Mouse (Mus musculus): ENCODE results near the gene Lpp.
A peak's percentile ranks its signal among the peaks of the same experiment; 100 is the strongest.

The Lpp gene

DNA sequence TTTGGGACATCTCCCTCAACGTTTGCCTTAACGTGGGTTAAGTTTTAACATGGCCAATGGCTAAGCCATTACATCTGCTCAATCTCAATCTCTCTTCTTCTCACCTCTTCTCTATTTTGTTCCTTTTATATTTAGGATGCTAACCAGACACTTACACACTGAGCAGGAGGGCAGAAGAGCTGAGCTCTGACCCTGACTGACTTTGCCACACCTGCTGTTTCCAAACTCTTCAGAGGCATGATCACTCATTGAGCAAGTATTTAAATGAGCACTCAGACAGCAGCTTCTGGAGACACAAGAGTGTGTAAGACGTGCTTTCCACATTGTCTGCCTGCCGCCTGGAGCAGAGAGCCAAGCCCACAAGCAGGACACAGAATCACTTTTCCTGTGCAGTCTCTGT, 77.7 kb downstream of the Lpp start:
- no peak for DNase-seq (ENCODE audit: low read depth)

DNA sequence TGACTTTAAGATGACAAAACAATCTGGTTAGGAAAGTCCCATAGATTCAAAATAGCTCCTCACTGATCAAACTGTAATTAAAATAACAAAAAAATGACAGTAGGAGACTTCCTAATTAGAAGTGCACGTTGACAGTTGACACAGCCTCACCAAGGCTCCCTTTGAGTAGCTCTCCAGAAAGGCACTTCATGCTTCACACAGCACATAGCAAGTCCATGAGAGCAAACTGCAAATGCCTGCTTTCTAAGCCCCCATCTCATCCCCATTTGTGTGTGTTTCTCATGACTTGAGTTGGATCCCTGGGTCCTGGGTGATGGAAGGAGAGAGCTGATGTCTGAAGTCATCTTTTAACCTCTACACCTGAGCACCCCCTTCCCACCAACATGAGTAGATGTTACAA, 78.5 kb downstream of the Lpp start:
- DNase-seq (ENCODE audit: low read depth) = no peak

DNA sequence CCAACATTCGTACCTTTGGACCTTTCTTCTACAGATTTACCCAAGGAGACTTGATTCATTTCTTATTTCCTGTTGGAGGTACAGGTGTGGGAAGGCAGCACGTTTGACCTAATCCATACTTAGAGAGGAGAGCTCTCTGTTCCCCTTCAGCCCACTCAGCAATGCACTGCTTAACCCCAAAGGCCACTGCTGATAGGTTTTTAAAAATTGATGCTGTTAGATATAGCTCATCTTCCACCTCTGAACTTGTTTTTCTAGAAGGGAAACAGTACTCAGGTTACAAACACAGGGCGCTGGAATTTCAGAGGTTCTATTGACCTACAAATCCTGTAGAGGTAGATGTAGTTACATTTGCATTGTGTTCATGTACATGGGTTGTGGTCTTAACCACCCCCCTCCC, 80.7 kb downstream of the Lpp start:
- DNase-seq (ENCODE audit: low read depth) = no peak

DNA sequence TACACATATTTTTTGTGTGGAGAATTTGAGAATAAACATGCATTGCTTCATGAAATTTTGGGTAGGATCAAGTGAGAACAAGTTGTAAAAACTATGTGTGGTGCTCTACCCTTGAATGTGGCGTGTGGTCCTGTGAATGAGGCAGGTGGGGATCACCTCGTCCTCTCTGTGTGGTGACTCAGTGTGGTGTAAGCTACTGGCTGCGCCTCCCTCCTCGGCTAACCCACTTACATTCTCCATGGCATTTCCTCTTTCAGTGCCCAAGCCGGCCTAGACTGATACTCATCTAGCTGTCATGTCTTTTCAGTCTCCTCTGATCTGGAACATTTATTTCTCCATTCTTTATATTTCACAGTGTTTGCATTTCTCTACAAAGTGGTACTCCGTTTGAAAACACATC, 81.5 kb downstream of the Lpp start:
- no peak for DNase-seq (ENCODE audit: low read depth)

DNA sequence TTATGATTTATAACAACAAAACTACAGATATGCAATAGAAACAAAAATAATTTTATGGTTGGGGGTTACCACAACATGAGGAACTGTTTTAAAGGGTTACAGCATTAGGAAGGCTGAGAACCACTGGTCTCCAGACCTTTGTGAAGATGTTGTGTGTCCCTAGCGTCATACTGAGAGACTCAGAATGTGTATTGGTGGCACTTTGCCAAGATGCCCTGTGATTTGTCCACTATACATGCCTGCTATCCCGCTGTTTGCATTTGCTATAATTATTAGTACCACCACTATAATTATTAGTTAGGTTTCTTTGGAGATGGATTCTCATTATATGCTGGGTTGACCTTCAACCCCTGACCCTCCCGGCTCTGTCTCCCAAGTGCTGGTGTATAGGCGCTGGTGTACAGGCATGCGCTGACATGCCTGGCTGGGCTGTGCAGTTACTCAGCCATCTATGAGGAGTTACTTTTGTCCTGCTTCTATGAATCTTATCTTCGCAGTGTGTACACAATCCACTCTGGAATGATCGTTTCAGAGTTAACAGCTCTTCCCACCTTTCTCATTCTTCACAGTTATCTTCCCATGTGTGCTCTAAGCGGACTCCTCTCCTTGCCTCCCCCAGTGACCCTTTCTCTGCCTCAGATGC, 82.1 kb downstream of the Lpp start:
- no peak for DNase-seq (ENCODE audit: low read depth)

DNA sequence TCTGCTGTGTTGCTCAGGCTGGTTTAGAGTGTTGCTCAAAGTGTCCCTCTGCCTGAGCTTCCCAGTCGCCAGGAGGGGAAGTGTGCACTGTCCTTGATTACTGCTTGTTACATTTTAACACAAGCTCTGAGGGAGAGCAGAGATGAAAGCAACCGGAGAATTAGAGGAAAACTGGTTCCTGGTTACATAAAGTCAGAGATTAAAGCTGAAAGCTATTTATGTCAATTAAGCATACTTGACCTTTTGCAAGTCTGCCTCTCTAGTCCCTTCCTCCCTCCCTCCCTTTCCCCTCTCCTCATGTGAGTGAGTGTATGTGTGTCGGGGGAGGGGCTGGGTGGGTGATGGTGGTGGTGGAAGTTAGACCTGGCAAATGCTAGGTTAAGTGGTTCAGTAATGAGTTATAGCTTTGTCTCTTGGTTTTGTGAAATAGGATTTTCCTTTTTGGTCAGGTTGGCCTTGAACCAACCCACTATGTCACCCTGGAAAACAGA, 83.6 kb downstream of the Lpp start:
- no peak for DNase-seq (ENCODE audit: low read depth)

DNA sequence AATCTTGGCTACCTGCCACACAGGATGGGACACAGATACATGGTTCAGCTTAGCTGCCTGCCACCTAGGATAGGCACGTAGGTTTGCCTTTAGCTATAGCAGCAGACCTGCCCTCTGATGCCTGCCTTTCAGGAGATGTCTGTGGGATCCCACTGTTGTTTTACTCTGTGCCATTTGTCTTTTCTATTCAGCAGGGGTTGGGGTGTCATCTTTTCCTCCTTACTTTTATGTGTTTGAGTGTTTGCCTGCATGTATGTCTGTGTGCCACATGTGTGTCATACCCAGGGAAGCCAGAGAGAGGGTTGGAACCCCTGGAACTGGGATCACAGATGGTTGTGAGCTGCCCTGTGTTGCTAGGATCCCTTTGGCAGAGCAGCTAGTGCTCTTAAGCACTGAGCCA, 84.7 kb downstream of the Lpp start:
- no peak for DNase-seq (ENCODE audit: low read depth)

DNA sequence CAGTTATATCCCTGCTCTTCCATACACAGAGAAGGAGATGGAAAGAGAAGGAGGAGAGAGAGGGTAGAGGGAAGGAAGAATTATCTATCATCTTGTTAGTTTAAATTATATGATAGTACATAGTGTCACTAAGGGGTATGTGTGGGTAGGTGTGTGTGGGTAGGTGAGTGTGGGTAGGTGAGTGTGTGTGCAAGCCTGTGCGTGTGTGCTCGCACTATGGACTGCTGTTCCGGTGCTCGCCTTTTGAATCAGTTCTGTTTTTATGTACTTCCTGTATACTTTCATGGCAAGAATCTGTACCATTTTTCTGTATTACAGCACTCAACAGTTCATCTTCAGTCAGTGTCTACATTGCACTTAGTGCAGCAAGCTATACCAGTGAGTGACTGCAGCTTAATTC, 85.5 kb downstream of the Lpp start:
- no peak for DNase-seq (ENCODE audit: low read depth)

DNA sequence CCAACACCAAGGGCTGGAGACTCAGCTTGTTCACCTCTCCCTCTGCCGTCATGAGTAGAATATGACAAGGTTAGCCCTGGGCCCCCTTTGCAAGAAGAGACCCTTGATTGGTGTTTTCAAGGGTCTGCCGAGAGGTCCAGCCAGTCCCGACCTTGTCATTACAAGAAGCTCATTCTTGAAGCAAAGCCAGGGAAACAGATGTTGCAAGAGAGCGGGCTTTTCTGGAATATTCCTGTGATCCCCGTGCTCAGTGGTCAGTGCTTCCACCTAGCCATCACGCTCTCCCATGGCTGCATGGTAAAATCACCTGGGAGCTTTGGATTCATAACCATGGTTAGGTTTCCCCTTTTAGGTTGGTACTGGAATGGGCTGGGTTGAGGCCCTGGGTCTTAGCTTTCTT, 89.3 kb downstream of the Lpp start:
- DNase-seq (ENCODE audit: low read depth) = no peak

DNA sequence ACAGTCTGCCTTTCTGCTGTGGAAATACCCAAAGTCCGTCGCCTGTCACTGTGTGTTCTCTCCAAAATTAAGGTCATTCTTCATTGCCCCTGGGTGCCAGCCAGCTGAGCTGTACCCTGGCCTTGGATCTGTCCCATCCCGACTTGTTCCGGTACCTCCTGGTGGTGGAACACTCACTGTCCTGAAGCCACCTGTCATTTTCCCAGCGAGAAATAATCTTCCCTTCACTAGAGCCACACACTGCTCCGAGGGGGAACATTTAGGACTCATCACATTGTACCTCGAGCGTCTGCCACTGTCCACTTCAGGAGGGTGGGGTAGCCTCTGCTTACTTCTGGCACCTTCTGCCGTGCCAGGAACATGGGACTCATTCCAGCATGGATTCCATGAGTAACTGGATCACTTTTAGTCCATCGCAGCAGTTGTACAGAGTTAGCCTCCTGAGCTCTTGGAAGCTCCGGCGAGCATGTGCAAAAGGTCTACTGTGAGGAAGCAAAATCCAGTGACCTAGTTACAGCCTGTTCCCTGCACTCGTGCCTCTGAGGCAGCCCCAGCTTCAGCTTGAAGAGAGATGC, 90.3 kb downstream of the Lpp start:
- DNase-seq (ENCODE audit: low read depth) = no peak

DNA sequence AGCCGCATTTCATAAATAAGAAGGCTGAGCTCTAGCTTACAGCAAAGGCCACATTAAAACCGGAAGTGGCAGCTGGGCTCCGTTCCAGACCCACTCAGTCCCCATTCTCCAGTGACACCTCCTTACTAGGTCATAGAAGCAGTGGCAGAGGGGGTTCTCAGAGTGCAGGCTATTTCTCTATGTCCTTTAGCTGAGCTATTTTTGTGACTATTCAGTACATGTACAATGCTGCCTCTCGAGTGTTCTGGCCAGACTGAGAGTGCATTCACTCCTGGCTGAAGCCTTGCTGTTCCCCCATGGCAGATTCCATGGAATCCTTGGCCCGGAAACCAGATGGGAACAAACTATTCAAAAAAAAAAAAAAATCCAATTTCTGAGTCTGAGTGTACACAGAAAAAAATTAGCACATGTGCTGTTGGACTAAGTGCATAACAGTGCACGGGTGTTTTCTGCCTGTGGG, 94.5 kb downstream of the Lpp start:
- peak; percentile 68 for DNase-seq (ENCODE audit: low read depth)

DNA sequence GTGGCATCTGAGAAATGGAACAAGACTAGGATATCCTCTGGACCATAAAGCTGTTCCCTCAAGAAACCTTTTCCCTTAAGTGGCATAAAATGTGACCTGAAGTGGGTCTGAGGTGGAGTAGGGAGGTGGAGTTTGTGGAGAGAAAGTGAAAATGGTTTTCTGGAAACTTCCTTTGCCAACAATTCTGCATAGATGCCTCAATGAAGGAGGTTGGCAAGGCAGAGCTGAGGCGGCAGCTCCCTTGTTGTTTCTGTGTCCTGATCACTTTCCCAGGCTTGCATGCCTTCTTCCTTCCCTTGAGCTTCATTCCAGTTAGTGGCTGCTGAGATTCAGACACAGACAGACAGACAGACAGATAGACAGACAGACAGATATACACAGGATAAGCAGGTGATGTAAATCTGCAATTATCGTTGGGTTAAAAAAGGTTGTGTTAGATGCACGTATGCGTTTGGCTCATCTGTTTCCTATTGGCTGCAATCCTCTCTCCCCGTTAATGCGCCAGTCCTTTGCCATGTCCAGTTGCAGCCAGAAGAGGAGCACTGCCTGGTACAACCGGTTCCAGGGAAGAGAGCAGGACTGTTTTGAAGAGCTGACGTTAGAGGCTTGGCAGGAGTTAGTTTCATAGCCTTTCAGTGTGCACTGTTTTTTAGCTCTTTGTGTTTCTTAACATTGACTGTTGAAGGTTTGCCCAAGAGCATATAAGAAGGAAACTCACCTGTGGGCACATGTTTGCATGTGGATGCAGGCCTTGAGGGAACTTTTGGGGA, 96.4 kb downstream of the Lpp start:
- peak; percentile 40 for DNase-seq (ENCODE audit: low read depth)

DNA sequence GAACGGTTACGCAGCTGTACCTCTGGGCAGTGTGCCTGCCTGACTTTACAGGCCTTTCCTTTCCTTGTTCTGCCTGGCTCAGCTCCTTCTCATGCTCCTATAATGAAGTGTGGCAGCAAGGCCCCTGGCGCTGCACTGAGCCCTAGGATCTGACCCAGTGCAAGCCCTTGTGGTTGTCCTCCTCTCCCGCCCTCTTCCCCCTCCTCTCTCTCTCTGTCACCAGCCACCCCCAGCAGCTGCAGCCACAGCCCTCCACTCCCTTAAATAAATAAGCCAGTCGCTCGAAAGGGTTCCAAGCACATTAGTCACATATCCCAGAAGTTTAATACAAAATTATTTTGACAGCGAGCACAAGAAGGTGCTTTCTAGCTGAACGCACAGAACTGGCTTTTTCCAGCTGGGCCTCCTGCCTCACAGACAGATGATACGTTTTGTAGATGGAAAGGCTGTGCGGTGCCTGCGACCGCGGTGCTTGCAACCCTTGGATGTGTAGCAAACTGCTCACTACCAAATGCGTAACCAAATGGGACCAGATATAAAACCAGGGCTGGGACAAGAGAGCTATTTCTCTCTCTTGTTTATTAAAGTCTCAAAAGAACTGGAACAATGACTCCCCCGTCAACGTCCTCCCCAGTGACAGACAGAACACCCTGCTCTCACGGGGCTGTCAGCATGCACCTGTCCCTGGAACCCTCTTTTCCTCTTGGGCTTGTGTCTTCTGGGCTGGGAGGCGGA, 97.6 kb downstream of the Lpp start:
- peak; percentile 92 for DNase-seq (ENCODE audit: low read depth)

DNA sequence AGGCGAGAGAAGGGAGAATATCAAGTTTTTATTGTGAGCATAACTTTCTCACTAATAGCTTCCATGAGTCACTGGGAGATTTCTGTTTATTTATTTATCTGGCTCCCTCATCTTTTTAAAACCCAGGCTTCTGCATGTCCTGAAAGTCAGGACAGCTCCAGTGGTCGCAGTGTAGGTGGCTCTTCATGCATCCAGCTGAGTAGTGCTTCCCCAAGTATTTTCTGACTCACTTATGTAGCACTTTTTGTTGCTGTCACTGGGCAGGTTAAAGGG, 98.1 kb downstream of the Lpp start:
- DNase-seq (ENCODE audit: low read depth) = peak; percentile 62

DNA sequence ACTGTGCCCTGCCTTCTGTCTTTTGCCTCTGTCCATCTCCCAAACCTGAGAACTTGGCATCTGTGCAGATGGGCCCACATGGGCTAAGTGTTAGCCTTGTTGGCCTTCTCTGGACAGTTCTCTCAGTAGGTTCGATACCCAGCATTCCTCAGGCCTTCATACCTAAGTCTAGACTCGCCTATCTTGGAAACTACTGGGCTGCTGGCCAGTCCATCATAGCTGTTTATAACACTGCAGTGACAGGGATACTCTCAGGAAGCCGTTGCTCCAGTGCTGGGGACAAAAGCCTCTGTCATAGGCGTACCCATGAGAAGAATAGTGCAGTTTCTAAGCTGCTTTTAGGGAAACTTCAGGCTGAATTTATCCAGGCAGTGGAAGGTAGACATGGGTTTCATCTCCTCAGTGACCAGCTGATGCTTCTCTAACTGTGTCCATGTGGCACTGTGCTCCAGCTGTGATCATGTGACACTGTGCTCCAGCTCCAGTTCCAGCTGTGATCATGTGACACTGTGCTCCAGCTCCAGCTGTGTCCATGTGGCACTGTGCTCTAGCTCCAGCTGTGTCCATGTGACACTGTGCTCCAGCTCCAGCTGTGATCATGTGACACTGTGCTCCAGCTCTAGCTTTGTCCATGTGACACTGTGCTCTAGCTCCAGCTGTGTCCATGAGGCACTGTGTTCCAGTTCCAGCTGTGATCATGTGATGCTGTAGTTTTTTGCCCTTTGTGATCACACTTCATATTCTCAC, 99.1 kb downstream of the Lpp start:
- peak; percentile 32 for DNase-seq (ENCODE audit: low read depth)

DNA sequence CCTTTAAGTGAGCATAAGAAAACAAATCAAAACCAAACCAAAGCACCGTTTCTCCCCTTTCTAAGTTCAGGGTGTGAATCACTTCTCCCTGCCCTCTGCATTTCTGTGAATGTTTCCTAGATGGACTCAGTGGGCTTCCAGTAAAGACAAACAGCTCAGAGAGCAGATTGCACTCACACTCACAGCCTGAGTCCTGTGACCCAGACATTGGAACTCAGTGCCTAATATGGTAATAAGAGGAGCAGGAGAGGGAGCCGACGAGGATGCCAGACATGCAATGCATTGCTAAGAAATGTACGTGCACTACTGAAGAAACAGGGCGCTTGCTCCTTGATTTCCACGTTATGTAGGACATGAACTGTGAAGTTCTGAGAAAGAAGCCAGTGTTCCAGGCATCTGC, 101.2 kb downstream of the Lpp start:
- DNase-seq (ENCODE audit: low read depth) = peak; percentile 88

DNA sequence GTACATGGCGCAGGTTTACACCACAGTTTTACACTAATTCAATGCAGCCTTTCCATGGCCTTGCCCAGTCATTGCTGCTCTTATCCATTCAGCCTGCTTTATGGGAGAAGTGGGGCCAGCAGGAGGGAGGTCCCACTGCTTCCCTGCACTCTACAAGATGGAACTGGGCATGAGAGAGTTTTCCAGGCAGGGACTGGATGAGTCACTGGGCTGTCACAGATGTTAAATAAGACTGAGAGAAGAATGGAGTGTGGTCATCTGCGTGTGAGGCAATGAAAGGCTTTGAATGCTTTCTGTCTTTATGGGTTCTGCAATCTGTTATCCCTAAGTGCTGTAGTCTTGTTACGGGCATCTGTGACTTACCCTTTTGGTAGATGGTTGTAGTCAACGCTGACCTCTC, 102.2 kb downstream of the Lpp start:
- peak; percentile 89 for DNase-seq (ENCODE audit: low read depth)

DNA sequence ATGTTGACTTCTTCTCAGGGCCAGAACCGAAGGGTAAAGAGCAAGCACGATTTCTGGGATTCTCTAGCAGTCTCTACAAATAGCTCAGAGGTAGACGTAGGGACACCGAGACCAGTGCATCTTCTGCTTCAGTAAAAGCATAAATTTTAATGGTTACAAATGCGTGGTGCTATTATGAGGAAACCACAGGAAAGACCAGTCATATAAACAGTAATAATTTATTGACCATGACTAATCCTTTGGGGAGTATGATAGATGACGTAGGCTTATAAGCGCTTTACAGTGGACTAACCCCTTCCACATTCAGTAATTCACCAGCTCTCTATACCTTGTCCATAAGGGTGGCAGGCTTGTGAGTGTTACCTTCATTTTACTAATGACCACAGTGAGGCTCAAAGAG, 103.3 kb downstream of the Lpp start:
- peak; percentile 63 for DNase-seq (ENCODE audit: low read depth)

DNA sequence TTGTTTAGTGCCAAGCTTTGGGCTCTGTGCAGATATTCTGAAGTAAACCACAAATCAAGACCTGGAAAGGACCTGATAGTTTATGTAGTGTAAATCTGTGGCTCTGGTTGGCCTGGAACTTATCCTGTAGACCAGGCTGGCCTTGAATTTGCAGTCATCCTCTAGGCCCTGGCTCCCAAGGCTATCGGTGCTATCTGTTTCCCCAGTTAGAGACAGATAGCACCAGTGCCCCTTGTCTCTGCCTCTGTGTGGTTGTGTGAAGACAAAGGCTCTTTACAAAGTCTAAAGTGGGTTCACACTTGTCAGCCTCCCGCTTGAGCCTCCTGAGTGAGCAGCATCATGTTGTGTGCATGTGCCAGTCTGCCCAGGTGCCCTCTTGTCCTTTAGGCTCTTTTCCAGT, 104.1 kb downstream of the Lpp start:
- DNase-seq (ENCODE audit: low read depth) = no peak

DNA sequence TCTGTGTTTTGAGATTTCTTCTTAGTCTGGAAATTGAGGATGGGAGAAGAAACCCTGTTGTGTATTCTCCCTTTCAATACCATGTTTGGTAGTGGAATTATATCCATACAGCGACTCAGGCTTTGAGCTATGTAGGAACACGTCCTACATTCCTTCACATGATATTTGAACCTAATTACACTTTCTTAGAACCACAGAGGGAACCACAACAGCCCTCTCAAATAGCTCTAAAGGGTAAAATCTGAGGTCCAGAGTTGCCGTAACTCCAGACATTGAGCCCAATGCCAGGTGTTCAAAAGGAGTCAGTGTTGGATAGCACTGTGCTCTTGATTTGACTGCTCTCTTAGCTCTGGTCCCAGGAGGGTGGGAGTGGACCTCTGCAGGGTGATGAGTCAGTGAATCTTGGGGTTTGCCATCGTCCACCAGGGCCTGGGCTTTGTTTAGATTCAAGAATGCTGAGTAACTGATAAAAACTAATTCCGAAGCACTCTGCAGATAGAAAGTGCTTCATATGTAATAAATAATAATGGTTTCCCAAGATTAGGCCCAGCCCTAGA, 104.9 kb downstream of the Lpp start:
- DNase-seq (ENCODE audit: low read depth) = peak; percentile 94

DNA sequence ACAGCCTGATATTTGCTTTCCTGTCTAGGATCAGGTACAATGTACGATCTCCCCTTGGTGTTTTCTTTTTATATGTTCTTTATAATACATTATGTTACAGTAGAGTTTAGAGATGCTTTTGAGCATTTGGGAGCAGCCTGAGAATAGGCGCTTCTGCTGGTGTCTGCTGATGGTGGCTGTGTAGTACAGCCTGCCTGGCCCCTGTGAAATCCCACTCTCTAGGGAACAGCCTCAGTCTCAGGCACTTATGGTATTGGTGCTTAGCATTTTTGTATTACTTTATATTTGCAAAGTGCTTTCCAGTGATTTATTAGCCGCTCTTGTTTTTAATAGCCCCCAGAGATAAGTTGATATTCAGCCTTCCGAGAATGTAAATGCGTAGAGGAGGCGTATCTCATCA, 107.9 kb downstream of the Lpp start:
- DNase-seq (ENCODE audit: low read depth) = no peak

Data from NIH3T3 (cell line).